In the genomic region with DNA sequence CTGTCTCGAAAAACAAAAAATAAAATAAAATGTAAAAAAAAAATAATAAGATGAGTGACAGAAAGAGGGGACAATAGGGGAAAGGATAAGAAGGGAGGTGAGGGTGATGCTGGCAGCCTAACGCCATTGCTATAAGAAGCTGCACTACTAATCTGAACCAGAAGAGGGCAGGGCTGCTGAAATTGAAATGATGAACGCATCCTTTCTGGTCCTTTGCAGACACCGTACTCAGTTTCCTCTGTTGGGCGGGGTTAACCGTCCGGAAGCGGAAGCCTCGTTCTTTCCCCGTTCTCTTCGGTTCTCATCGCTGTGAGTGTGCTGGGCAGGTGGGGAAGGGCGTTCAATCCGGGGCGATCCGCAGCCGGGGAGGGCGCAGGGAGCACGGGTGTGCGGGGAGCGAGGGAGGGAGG, we compare ENCODE assay signal across 8 mouse cellular contexts. TPM values are rescaled to one million over a fixed set of nuclear protein-coding genes. Genes with fewer than 3 reads are reported as not detected.
A peak's percentile ranks its signal among the peaks of the same experiment; 100 is the strongest.
DNase-seq lines count a peak whose midpoint lies in the region; ATAC-seq and TF ChIP-seq lines count a peak whose summit lies in the region.

A gene (plus strand): TSS at position 224 of the 410 bp plus-strand sequence.

- peak within 1 kb of the TSS; percentile 89 for H3K9ac ChIP-seq in hindbrain, postnatal 0 days (replicated peaks; ENCODE audit: low read length)

- peak within 1 kb of the TSS; percentile 46; the same call in 1 of the 2 replicates for H3K27ac ChIP-seq in cortical plate, adult 2 months (ENCODE audit: insufficient read depth, low read length)
- H3K27ac ChIP-seq in hindbrain, postnatal 0 days, result peak within 1 kb of the TSS; percentile 96

- ATAC-seq in hindbrain, postnatal 0 days, result peak; percentile 83

- H3K4me1 ChIP-seq in cortical plate, adult 2 months (ENCODE audit: control insufficient read depth, insufficient read depth, low read length), result 0 out of 2 replicates have a peak, but pooled peaks cover 3% of the 10 kb centered on the region
- peaks cover 10% of the 10 kb centered on the region; the same call in 1 of the 2 replicates for H3K4me1 ChIP-seq in hindbrain, postnatal 0 days (ENCODE audit: insufficient read depth, low read length)

- H3K4me3 ChIP-seq in cortical plate, adult 2 months (ENCODE audit: insufficient read depth, low read length), result peak within 1 kb of the TSS; percentile 46
- peak within 1 kb of the TSS; percentile 78 for H3K4me3 ChIP-seq in hindbrain, postnatal 0 days (ENCODE audit: low read length)

- H3K9me3 ChIP-seq in hindbrain, postnatal 0 days (ENCODE audit: low read length), result no peaks in the 10 kb centered on the region

- peak within 1 kb of the TSS; percentile 92 for H3K4me2 ChIP-seq in hindbrain, postnatal 0 days (ENCODE audit: low read depth, low read length)

- TF ChIP-seq POLR2A in cortical plate, adult 2 months (IDR thresholded peaks at IDR 0.05; ENCODE audit: extremely low read depth, insufficient read depth, low read length), result peak; percentile 95

- TF ChIP-seq CTCF in cortical plate, adult 2 months (IDR thresholded peaks at IDR 0.05; ENCODE audit: extremely low read depth, insufficient read depth, low read length), result peak; percentile 69
- TF ChIP-seq CTCF in hindbrain, postnatal 0 days (IDR thresholded peaks at IDR 0.05; ENCODE audit: low read depth), result peak; percentile 93

- WGBS in hindbrain, postnatal 0 days, result under 1% methylated on average over 21 of the region's 21 CpGs

- H3K36me3 ChIP-seq in hindbrain, postnatal 0 days (ENCODE audit: insufficient read depth, low read length), result peaks cover 29% of the 10 kb centered on the region

- H3K27me3 ChIP-seq in hindbrain, postnatal 0 days (ENCODE audit: insufficient read depth, low read length), result no peaks in the 10 kb centered on the region

- DNase-seq in adipocyte (ENCODE audit: low spot score), result peak; percentile 98
- peak; percentile 86 for DNase-seq in gastrocnemius, adult 8-10 months (ENCODE audit: low spot score in 2 of 2)
- peak; percentile 98 for DNase-seq in hindbrain, postnatal 0 days (ENCODE audit: low spot score)
- DNase-seq in left cerebral cortex, adult 18-20 months (ENCODE audit: low spot score in 2 of 2), result peak; percentile 96 to 99
- peak; percentile 91 to 94 for DNase-seq in lung, postnatal 4 days
- DNase-seq in retina, postnatal 1 day, result peak; percentile 99
- DNase-seq in thymus, postnatal 4 days, result peak; percentile 91

RNA-seq across cellular contexts. Expression of the gene that starts here (rescaled TPM):
- polyA plus RNA-seq in cortical plate, adult 2 months (2012; rRNA removed), result 1,795 and 1,828 TPM in 2 replicates
- 100 to 1,000 TPM; 528 to 780 (median 621) TPM for total RNA-seq in gastrocnemius, adult 8-10 months (2022)
- 577 and 578 TPM in 2 replicates for total RNA-seq in hindbrain, postnatal 0 days (2014; rRNA removed)
- polyA plus RNA-seq in hindbrain, postnatal 0 days (2015; fragmentation: Nextera tagmentation; extraction: Ambion mirVana), result 954 and 958 TPM in 2 replicates
- 1,000 to 10,000 TPM in 1 of 2 experiments, 100 to 1,000 TPM in 1; 952 to 1,003 TPM for total RNA-seq in left cerebral cortex, adult 18-20 months (2021)

Comparison
In these comparisons a context has a peak if more than half of its experiments do, and no peak if none do; other contexts are left out.
1. Peak in every context shown above with its lines: DNase-seq, ATAC-seq, H3K4me3 ChIP-seq and H3K27ac ChIP-seq.